Mouse (Mus musculus) limb, embryonic 14.5 days (tissue): Measurements from ENCODE around the gene Ppp1r32. TPM values are rescaled to one million over a fixed set of nuclear protein-coding genes. Genes with fewer than 3 reads are reported as not detected.

Experiments
- ATAC-seq: fragments of 200-750 bp; cut with Nextera tagmentation; 2 replicates; pipeline ENCODE4 v1.8.0; 2017; ENCODE audit warnings: low read depth, moderate number of reproducible peaks, moderate TSS enrichment; ENCODE audit not compliant: low FRiP score
- DNase-seq: peaks from one replicate; pipeline ENCODE4 v3.0.0-alpha.2; 2015; ENCODE audit warnings: low spot score
- H3K27ac ChIP-seq: fragments of 300-500 bp; sonication (generic); replicated peaks from 2 replicates; pipeline ENCODE4 v1.5.1; 2014; ENCODE audit warnings: low read depth, mild to moderate bottlenecking, low read length, moderate library complexity, mixed read lengths
- H3K27me3 ChIP-seq: fragments of 300-500 bp; sonication (generic); 2 replicates; pipeline ENCODE4 v1.6.1; 2014; ENCODE audit warnings: low read length, mixed read lengths; ENCODE audit not compliant: control insufficient read depth, insufficient read depth
- H3K36me3 ChIP-seq: fragments of 300-500 bp; sonication (generic); 2 replicates; pipeline ENCODE4 v1.6.1; 2014; ENCODE audit warnings: mild to moderate bottlenecking, low read length, moderate library complexity, mixed read lengths; ENCODE audit not compliant: control insufficient read depth, insufficient read depth
- H3K4me1 ChIP-seq: fragments of 300-500 bp; sonication (generic); 2 replicates; pipeline ENCODE4 v1.6.1; 2014; ENCODE audit warnings: antibody characterized with exemption, low read length, mixed read lengths; ENCODE audit not compliant: control insufficient read depth, insufficient read depth
- H3K4me2 ChIP-seq: fragments of 300-500 bp; sonication (generic); replicated peaks from 2 replicates; pipeline ENCODE4 v1.6.1; 2014; ENCODE audit warnings: low read depth, mild to moderate bottlenecking, low read length, moderate library complexity; ENCODE audit not compliant: severe bottlenecking
- H3K4me3 ChIP-seq: fragments of 300-500 bp; sonication (generic); replicated peaks from 2 replicates; pipeline ENCODE4 v1.5.1; 2014; ENCODE audit warnings: low read length
- H3K9ac ChIP-seq: fragments of 300-500 bp; sonication (generic); 2 replicates; pipeline ENCODE4 v1.6.1; 2014; ENCODE audit warnings: mild to moderate bottlenecking, low read depth, low read length, moderate library complexity; ENCODE audit not compliant: severe bottlenecking
- H3K9me3 ChIP-seq: fragments of 300-500 bp; sonication (generic); 2 replicates; pipeline ENCODE4 v1.6.1; 2016; ENCODE audit warnings: low read length; ENCODE audit not compliant: control insufficient read depth
- POLR2A ChIP-seq: fragments of 200-500 bp; IDR thresholded peaks from 2 replicates; pipeline ENCODE4 v1.8.0; 2012; ENCODE audit warnings: inconsistent platforms, mild to moderate bottlenecking, moderate library complexity, borderline replicate concordance; ENCODE audit not compliant: insufficient read depth, insufficient read length; ENCODE audit errors: extremely low read depth
- whole genome bisulfite sequencing: fragments of 180-500 bp; shearing (Covaris S2); extraction: QIAGEN DNeasy Blood & Tissue Kit; methylation state at CpG from one replicate; pipeline ENCODE4 v1.1.7; 2014; 5-methylcytosine and 5-hydroxymethylcytosine counted together
- polyA plus RNA-seq, 2 experiments: library from polyadenylated mRNA; depleted of rRNA in 1 of 2; stranded (reverse) in 1 of 2; unstranded in 1 of 2; fragments of >200 nt; fragmentation: Nextera tagmentation in 1 of 2; extraction: Ambion mirVana in 1 of 2; gene quantifications; 2 replicates each; pipeline versions ENCODE4 v1.2.1 to v1.2.3; 2012 to 2014

Ppp1r32 gene
- polyA plus RNA-seq, 2 experiments, result 0.18 to 0.78 TPM

DNA sequence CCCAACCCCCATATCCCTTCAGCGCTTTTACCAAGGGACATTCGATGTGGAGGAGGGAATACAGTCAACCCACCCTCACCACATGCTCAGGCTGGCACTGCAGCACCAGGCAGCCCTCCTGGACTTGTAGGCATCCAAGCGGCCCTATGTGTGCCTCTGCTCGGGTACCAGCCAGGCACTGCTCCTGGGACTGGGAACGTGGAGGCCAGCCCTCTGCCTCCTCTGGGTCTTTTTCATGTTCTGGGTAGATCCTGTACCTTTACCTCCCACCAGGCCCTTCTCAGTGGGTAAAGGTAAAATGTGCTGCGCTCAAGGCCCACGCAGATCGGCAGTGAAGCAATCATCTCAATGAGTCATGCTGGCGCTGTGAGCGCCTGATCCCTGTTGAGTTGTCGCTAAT is 22.8 kb downstream of the Ppp1r32 start:
- Histone ChIP-seq H3K9ac (no peak overlapping the region), H3K27ac (no peak overlapping the region), H3K9me3 (no peaks in the 10 kb centered on the region), H3K4me3 (no peak overlapping the region), H3K4me2 (no peak overlapping the region), H3K4me1 (peaks cover 16% of the 10 kb centered on the region), H3K36me3 (no peaks in the 10 kb centered on the region), H3K27me3 (peaks cover 60% of the 10 kb centered on the region)
- 45% methylated on average over 11 of the region's 11 CpGs for WGBS
- no peak for DNase-seq
- ATAC-seq, result no peak
- TF ChIP-seq POLR2A, result no peak

DNA sequence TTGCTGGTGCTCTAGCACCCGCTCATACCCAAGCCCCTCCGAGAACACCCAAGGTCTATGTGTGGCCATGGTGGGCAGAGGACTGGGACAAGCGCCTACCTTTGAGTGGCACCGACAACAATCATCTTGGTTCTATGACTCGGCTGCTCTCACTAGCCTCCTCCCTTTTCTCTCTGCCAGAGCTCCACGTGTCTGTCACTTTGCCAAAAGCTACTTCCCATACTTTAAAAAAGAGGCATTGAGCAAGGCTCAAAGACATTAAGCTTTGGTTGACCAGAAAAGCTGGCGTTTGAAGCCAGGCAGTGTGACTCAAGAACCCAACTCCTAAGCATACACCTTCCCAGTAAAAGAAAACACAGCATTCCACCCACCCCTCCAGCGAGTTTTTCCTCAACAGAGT is 24.6 kb downstream of the Ppp1r32 start:
- no peaks in the 10 kb centered on the region for H3K9me3 ChIP-seq
- no peaks in the 10 kb centered on the region for H3K36me3 ChIP-seq
- peaks cover 16% of the 10 kb centered on the region for H3K4me1 ChIP-seq
- peak overlapping the region; percentile 92 for H3K4me2 ChIP-seq
- no peak overlapping the region for H3K9ac ChIP-seq
- no peak overlapping the region for H3K27ac ChIP-seq
- DNase-seq (peak; percentile 41), ATAC-seq (no peak)
- WGBS, result 23% methylated on average over 8 of the region's 8 CpGs
- H3K27me3 ChIP-seq, result peaks cover 67% of the 10 kb centered on the region
- TF ChIP-seq POLR2A, result no peak
- peak overlapping the region; percentile 51 for H3K4me3 ChIP-seq

DNA sequence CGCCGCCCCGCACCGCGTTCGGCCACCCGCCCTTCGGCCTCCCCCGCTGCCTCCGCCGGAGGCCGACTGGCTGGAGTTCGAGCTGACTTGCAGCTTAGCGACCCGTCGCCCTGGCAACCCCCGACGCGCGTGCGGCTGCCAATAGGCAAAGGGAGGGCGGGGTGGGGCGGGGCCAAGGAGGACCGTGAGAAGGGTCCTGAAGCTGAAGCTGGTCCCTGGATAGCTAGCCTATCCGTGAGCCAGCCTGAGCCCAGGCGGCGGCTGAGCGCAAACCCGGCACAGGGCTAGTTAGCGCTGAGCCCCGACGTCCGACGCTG is 25.3 kb downstream of the Ppp1r32 start:
- Histone ChIP-seq H3K27me3 (peaks cover 66% of the 10 kb centered on the region), H3K4me2 (peak overlapping the region; percentile 92), H3K4me1 (peaks cover 16% of the 10 kb centered on the region), H3K9ac (peak overlapping the region; percentile 45), H3K36me3 (no peaks in the 10 kb centered on the region), H3K4me3 (peak overlapping the region; percentile 51), H3K9me3 (no peaks in the 10 kb centered on the region), H3K27ac (no peak overlapping the region)
- DNase-seq (peak; percentile 84), ATAC-seq (peak; percentile 86)
- under 1% methylated on average over 22 of the region's 34 CpGs for WGBS
- 0 out of 2 replicates have a peak, but pooled peaks have one; percentile 12 for TF ChIP-seq POLR2A

DNA sequence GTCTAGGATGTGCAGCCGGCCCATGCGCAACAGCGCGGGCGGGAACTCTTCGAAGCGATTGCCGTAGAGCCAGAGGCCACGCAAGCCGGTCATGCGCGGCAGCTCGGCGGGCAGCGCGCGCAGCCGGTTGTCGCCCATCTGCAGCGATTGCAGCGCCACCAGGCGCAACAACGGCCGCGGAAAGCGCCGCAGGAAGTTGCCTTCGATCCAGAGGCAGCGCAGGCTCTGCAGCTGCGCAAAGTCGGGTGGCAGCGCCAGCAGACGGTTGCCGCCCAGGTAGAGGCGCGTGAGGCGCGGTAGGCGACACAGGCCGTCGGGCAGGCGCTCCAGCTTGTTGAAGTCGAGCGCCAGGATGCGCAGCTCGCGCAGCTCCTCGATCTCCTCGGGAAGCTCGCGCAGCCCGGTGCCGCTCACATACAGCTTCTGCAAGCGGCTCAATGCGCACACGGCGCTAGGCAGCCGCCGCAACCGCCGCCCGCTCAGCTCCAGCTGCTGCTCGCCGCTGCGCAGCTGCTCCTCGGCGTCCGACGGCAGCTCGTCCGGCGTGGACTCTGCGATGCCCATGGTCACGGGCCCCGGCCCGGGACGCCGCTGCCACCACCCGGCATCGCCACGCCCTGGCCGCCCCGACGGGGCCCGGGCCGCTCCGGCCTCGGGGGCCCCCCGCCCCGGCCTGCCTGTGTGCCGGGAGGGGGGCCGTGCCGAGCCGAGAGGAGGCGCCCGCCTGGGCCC is 25.8 kb downstream of the Ppp1r32 start, which contains the start of gene Lrrc10b:
TSS of gene Lrrc10b (minus strand) at position 722 of the 732 bp plus-strand sequence.
- DNase-seq (peak; percentile 69), ATAC-seq (peak; percentile 74)
- 0% methylated on average over 43 of the region's 96 CpGs for WGBS
- H3K27ac ChIP-seq, result 0 out of 2 replicates have a peak within 1 kb of the TSS, but pooled peaks have one; percentile 13
- 0 out of 2 replicates have a peak, but pooled peaks have one; percentile 22 for TF ChIP-seq POLR2A
- peaks cover 61% of the 10 kb centered on the region for H3K27me3 ChIP-seq
- H3K4me2 ChIP-seq, result peak within 1 kb of the TSS; percentile 92
- H3K9ac ChIP-seq, result peak within 1 kb of the TSS; percentile 45
- peak within 1 kb of the TSS; percentile 51 for H3K4me3 ChIP-seq
- no peaks in the 10 kb centered on the region for H3K9me3 ChIP-seq
- H3K36me3 ChIP-seq, result no peaks in the 10 kb centered on the region
- H3K4me1 ChIP-seq, result peaks cover 16% of the 10 kb centered on the region

DNA sequence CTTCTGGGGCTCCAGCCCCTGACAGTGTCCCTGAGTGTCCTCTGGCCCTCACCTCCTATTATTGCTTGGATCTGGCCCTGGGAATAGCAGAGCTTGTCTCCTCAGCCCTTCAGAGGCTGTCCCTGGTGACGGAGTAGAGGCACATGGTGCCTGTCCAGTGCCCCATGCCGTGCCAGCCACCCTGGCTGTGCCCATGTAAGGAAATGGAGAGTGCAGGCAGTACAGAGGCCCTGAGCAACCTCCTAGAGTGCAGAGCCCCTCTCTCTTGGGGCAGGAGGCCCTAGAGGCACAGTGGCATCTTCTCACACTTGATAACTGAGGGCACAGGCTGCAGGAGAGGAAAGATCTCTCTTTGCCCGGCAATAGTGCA is 27.3 kb downstream of the Ppp1r32 start:
- TF ChIP-seq POLR2A, result no peak
- H3K4me2 ChIP-seq, result no peak overlapping the region
- H3K9me3 ChIP-seq, result no peaks in the 10 kb centered on the region
- no peak overlapping the region for H3K27ac ChIP-seq
- H3K4me3 ChIP-seq, result no peak overlapping the region
- H3K27me3 ChIP-seq, result peaks cover 56% of the 10 kb centered on the region
- no peak overlapping the region for H3K9ac ChIP-seq
- ATAC-seq (no peak), DNase-seq (no peak)
- WGBS, result 80% methylated on average over 3 of the region's 3 CpGs
- H3K36me3 ChIP-seq, result no peaks in the 10 kb centered on the region
- peaks cover 16% of the 10 kb centered on the region for H3K4me1 ChIP-seq
